Mouse (Mus musculus) lung, postnatal 4 days (tissue): ENCODE measurements at regions not wholly inside any gene's neighbourhood (a gene's known extent, or its start where the extent isn't known, plus 50 kb on each side); places are given as distances from the start of the nearest gene placed in this dataset.
A peak's percentile ranks its signal among the peaks of the same experiment; 100 is the strongest.

Source experiments
- DNase-seq, 2 experiments: peaks; one replicate each; pipeline ENCODE4 v3.0.0; 2021

DNA sequence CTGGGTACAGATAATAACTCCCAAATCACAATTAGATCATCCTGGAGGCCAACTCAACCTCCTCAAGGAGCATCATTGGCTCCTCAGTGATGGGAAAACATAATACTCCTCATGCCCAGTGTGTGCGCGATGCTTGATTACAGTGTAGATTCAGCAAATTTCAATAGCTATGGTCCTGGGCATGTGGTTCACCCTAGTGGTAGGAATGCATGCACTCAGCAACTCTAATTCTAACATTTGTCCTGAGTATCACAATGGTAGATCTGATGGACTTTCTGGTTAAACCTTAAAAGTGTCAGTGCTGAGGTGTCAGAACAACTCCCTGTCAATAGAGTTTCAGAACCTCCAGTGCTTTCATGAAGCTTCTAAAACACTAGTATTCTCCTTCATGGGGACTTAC is 442.0 kb downstream of the Hsfy2 start:
- DNase-seq, result no peak

DNA sequence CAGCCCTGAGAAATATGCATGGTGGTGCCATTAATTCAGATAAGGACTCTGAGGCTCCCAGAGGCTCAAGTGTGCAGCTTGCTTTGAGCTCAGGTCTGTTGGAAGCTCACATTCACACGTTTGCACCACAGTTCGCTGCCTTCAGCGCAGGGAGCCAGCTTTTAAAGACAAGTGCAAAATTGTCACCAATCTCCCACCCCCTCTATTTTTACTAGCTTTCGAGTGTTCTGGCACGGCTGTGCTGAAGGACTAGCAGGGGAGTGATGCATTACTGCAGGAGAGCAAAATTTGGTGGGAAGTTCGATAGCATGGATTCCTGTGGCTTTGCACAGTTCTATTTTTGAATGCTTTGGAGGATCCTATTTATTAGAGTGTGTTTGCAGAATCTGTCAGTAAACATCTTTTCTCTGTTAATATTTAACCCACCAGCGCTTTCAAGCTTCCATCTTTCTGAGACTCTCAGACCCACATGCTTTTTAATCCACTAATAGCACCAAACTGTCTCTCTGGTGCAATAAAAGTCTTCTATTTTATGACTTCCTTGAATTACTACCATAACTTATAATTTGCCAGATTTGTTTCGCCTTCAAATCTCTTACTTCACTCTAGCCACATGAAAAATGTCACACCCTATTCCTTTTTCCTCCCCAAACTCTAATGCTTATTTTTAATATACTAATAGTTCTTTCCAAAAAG is 453.6 kb downstream of the Hsfy2 start:
- no peak for DNase-seq

DNA sequence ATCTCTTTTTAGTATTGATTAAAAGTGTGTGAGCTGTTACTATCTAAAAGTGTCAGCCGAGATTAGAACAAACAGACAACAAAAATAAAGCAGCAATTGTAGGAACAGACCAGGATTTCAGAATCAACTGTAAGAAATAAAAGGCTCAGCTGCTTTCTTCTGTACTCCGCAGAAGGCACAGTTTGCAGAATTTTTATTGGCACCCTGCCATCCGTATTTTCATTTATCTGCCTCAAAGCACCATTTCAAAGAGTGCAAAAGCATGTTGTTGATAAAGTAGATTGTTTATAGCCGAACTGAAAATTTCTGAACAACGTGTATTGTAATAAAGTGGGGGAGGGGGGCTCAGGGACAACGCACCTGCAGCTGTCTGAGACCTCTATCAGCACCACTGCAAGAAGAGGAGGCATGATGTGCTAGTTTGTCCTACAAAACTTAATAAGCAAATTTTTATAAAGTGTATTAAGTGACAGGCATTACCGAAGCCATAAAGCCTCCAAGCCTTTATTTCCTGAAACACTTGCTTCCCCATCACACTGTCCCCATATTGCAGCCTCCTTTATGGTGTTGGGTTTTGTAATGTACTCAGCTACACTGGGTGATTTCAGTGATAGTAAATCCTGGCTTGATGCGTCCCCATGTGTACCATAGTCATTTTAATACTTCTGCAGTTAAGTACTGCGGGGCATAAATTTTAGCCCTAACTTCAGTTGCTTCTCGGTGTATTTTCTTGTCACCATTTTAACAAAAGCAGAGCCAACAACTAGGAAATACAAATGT is 457.8 kb downstream of the Hsfy2 start:
- DNase-seq, result no peak

DNA sequence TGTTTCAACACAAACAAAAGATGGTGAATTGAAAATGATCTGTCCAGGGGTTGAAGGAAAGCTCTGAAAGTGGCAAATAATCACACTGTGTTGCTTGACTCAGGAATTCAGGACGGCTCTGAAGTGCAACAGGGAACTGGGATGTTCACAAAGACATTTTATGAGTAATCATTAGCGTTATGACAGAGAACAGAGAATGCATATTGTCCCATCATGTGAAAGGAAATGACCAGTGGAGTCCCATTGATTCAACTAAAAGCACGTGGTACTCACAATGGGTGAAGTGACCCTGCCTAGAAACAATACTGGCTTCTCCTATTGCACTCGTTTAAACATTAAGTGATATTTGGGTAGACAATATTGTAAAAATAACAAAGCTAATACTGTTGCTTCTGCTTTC is 466.1 kb downstream of the Hsfy2 start:
- DNase-seq, result no peak

DNA sequence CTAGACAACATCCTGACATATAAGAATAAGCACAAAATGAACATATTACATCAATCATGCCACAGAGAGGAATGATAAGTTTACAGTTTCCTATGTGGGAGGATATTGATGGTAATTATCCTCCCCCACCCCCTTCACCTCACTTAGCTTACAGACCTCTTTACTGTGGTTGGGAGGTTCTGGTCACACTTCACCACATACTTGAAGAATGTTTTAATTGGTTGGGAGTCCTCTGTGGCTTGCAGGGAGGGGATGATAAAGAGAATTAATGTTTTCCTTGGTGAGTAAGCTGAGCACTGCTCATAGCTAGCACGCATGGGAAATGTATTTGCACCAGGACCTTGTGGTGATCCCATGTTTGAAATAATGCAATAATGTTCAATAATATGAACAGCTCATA is 468.5 kb downstream of the Hsfy2 start:
- no peak for DNase-seq

DNA sequence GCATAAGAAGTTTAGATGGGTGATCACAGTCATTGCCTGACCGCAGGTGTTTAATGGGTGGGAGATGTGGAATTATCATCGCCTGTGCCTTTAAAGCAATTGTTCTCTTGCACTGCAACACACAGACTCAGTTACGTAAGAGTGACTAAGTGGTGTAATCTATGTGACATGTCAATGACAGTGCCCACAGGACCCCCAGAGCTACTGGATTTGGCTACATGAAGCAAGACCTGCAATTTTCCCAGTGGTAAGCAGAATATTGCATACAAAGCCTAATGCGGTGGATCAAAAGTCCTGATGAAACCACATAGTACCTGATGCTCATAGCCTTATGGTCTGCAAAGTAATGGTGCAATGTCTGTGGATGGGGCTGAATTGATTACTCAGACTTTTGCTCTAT is 469.2 kb downstream of the Hsfy2 start:
- no peak for DNase-seq

DNA sequence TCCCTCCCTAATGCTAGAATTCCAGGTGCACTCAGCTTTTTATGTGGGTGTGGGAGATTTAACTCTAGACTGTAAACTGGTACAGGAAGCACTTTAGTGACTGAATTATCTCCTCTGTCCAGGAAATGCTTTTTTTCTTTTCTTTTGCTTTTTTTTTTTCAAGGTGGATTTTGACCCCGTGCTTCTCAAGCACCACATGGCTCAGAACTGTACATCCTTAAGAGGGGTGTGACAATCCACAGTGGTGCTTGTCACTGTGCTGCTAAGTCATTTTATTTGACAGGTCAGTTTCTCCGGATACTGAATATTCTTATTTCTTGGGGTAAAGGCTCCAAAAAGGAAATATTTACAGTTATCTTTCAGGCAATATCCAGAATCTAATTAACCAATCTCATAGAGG is 472.0 kb downstream of the Hsfy2 start:
- DNase-seq, result no peak

DNA sequence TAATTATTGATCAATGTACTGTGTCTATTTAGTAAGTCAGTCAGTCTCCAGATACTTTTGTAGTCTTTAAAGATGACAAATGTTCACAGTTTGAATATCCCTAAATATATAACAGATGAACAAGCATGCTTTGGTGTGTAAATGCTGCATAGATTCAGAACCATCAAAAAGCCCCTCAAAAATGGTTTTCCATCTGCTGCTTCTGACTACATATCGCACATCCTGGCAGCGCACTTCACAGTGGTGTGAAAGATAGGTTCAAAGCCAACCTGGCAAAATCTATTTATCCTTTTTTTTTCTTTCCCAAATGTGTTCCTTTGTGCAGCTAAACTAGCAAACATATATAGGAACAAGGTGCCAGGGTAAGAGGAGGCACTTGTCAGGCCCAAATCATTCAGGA is 472.9 kb downstream of the Hsfy2 start:
- no peak for DNase-seq

DNA sequence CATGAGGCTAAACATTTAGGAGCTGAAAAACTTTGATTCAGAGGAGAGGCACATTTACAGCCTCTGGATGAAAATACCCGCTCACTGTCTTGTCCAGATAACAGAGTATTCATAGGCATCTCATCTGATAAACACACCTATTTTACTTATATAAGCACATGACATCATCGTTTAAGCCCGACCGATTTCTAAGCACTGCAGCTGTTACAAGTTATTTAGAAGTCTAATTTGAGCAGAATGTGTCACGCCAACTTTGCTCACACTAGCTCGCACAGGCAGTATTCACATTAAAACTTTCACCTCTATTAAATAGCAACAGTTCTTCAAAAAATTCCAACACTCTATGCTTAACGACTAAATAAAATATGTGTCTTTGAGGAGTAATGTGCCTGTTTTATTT is 506.3 kb downstream of the Hsfy2 start:
- DNase-seq, result no peak

DNA sequence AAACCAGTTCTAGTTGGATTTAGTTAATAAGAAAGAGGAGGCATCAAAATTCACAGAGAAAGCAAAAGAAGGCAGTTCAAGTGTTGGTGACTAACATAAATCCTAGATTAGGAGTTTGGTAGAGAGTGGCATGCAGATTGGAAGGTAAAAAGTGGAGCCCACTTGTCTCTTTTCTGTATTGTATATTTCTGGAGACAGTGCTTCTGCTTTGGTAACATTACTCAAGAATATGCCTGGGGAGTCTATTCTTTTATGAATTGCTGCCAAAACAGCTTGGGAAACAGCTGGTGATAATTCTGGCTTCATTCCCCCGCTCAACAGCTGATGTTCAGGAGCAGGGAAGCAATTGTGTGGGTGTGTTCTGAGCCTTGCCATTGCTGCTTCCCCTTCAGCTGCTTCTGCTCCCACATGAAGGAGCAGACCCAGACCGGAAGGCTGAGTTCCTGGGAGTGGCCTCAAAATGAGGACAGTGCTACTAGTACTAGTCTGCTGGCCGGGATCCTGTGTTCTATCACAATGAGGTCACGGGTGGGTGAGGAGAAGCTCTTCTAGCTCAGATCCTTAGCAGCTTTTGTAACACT is 547.9 kb downstream of the Hsfy2 start:
- peak; percentile 61 to 84 for DNase-seq

DNA sequence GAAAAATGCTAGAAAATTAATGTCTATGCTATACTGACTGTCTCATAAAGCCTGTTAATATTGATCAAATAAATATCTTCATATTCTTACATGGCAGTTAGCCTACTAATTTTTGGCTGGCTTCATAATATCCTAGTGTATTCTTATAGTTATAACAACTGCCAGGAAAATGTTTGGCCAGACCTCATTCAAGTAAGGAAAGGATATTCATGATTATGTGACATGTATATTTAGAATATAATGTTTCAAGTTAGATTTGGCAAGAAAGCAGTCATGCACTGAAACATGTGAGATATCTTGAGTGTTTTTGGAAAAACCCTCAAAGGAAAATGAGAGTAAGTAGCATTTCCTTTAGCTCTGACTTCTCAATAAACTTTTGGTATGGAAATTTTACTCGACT is 548.9 kb downstream of the Hsfy2 start:
- no peak for DNase-seq

DNA sequence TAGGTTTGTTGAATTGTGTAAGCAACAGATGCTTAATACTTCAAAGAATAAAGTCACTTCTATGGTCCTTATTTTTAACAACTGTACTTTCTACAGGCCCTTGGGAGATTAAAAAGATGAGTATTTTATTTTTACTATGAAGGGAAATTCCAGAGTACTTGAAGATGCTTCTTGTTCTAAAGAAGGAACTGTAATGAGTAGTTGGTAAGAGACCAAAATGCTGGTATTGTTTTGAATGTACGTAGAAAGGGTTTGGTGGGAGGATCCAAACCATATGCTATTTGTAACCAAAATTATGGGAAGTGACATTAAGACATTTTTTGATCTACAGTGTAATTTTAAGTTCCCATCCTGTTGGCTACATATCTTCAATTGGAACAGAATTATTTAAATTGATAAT is 560.5 kb downstream of the Hsfy2 start:
- DNase-seq, result no peak

DNA sequence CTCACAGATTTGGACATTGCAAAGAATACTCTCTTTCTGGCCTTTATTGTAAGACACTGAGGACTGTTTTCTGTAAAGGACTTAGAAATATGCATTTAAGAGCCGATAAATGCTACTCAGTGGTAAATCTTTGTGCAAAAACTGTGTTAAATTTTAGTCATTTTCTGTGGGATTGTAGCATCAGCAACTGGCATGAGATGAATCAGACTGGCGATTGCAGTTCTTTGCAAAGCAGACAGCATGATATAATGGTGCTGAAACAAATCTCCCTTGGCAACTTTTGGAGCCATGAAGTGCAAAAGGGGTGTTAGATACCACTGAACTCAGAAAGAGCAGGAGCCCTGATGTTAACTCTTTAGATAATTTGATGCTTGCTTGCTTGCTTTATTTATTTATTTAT is 565.0 kb downstream of the Hsfy2 start:
- no peak for DNase-seq

DNA sequence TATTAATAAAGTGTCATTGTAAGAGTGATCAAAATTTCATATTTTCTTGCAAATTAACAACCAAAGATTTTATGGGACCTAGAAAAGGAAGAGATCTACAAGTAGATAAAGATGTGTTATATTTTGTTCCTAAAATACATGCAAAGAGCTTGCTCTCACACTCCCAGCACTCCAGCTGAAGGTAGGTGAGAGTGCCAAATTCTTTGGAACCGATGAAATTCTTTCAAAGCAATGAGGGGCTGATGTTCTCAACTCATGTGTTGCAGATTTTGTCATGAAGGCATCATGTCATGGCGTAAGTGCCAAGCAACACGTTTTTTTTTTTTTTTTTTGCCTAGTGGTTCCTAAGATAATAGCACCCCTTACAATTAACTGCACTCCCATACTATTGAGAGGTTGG is 573.8 kb downstream of the Hsfy2 start:
- no peak for DNase-seq
